Mouse (Mus musculus) gastrocnemius, adult 2 months (tissue): ENCODE data around the gene Gng7. TPM values are rescaled to one million over a fixed set of nuclear protein-coding genes. Genes with fewer than 3 reads are reported as not detected.
"Not testable (repeated sequence)": the region's sequence is repeated elsewhere in the genome, so short reads cannot be mapped to it uniquely, and the experiment has no call there.

Experiments used
- DNase-seq: peaks from one replicate; pipeline ENCODE4 v3.0.0; 2022
- H3K27ac ChIP-seq: fragments of 200-600 bp; 2 replicates; pipeline ENCODE4 v1.8.1; 2022; ENCODE audit warnings: mild to moderate bottlenecking
- H3K4me3 ChIP-seq: fragments of 200-600 bp; 2 replicates; pipeline ENCODE4 v1.8.1; 2022; ENCODE audit warnings: mild to moderate bottlenecking, moderate library complexity
- CTCF ChIP-seq: fragments of 200-600 bp; IDR thresholded peaks from 2 replicates; pipeline ENCODE4 v1.8.1; 2022; ENCODE audit warnings: antibody characterized with exemption, mild to moderate bottlenecking, moderate library complexity
- intact Hi-C: fragments of 180-260 bp; cut with DNase I; formaldehyde crosslinking; loops from one replicate; pipeline ENCODE4 v1.15.1; 2025
- total RNA-seq, 2 experiments: library from RNA; stranded (reverse); gene quantifications; 2 replicates each; pipeline ENCODE4 v1.2.3; 2021

Gene Gng7
- total RNA-seq, 2 experiments from 2014 or later = 0.66 to 1.0 TPM

DNA sequence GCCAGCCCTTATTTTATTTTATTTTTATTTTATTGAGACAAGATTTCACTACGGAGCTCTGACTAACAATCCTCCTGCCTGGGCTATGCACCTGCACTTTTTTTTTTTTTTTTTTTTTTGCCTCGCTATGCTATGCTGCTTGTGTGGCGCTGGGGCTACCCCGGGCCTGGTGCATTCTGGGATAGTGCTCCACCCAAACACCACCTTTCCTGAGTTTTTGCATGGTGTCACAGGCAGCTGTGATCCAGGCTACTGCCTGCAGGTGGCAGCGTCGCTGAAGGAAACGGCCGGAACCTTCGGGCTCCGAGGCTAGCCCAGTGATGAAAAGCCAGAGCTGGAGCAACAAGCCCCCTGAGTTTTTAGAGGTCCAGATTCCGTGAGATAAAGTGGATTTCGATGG is 16.0 kb downstream of the Gng7 start:
- intact Hi-C loops = loop anchor here (2.0 to 10.0 kb wide), 2 partner anchors 84 to 174 kb away; partner anchors contain the start of gene Oaz1
- DNase-seq = peak; percentile 56

DNA sequence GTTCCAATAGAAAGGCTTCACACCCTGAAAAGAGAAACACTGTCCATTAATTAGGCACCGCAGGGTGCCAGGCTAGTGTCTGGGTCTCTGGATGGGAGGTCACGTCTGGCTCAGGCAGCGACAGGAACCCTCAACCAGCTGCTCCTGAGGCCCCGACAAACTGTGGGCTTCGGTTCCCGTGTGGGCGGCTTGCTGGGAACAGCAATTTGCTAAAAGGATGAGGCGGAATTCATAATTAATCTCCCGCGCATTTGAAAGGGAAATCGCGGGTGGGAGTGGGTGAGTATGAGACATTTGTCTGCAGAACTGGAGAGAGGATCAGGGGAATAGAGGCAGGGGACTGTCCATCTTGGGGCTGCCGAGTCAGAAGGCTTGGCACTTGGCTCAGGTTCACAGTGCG is 16.7 kb downstream of the Gng7 start:
- Histone ChIP-seq H3K4me3 (no peak overlapping the region), H3K27ac (no peak overlapping the region)
- no peak for TF ChIP-seq CTCF
- intact Hi-C loops = loop anchor here (2.0 to 10.0 kb wide), 2 partner anchors 85 to 173 kb away; partner anchors contain the start of gene Oaz1
- no peak for DNase-seq

More for the DNA sequence above, 16.0 kb downstream of the Gng7 start:
- H3K4me3 ChIP-seq = no peak overlapping the region
- no peak overlapping the region for H3K27ac ChIP-seq
- TF ChIP-seq CTCF = peak; percentile 73

DNA sequence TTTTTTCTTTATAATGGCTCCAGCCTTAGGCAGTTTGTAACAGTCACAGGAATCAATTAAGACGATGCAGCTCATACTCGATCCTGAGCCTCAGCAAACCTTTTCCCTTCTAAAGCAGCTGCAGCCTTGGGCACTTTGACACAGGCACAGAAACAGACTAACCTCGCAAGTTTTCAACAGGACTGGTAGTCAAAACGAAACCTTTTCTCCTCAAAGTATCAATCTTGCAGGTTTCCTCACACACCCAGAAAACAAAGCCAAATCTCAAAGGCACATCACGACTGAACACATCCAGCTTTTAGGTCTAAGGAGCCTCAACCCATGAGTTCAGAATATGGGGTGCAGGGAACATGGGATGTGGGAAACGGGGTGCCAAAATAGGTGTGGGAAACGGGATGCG is 17.4 kb downstream of the Gng7 start:
- Histone ChIP-seq H3K4me3 (no peak overlapping the region), H3K27ac (no peak overlapping the region)
- intact Hi-C loops = loop anchor here (10.0 kb wide), 1 partner anchor 173 kb away; the partner anchor contains the start of gene Oaz1
- no peak for DNase-seq
- TF ChIP-seq CTCF = no peak

DNA sequence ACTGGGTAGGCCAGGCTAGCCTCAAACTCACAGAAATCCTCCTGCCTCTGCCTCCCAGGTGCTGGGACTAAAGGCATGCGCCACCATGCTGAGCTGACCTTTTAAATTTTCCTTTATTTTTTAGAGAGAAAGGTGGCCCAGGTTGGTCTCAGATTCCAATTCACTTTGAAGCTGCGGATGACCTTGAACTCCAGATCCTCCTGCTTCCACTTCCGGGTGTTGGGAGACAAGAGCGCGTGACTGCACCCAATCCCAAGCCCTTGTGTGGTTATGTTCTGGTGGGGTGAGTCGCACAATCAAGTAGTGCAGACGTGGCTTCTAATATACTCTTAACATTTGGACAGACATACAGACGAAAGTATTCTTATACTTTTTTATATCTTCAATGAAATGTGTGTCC is 18.2 kb downstream of the Gng7 start:
- intact Hi-C loops = loop anchor here (10.0 kb wide), 1 partner anchor 172 kb away; the partner anchor contains the start of gene Oaz1
- H3K4me3 ChIP-seq = no peak overlapping the region
- no peak for TF ChIP-seq CTCF
- no peak for DNase-seq
- no peak overlapping the region for H3K27ac ChIP-seq

DNA sequence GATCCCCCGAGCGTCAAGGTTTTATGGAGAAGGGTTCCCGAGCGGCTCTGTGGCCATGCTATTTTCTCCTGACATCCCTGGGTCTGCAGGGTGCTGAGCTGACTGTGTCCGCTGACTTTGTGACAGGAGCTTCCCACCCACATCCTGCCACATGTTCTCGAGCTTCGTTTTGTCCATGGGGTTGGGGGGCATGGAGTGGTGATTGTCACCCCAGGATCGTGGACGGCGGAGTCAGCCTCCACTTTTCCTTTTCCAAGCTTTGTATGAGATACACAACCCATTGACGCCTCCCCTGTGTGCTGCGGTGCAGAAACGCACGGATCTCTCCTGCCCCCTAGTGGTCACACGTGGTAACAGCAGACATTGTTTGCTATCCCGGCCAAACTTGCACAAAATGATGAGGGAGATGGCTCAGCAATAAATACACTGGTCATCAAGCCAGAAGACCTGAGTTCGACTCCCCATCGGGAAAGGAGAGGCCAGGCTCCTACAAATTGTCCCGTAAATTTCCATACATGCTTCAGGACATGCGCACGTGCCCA is 19.6 kb downstream of the Gng7 start:
- intact Hi-C loops = loop anchor here (1.0 to 10.0 kb wide), 3 partner anchors 66 to 170 kb away; partner anchors contain the start of gene Oaz1
- peak; percentile 99 for TF ChIP-seq CTCF
- DNase-seq = peak; percentile 83
- Histone ChIP-seq H3K4me3 (peak overlapping the region; percentile 54), H3K27ac (peak overlapping the region; percentile 69)

DNA sequence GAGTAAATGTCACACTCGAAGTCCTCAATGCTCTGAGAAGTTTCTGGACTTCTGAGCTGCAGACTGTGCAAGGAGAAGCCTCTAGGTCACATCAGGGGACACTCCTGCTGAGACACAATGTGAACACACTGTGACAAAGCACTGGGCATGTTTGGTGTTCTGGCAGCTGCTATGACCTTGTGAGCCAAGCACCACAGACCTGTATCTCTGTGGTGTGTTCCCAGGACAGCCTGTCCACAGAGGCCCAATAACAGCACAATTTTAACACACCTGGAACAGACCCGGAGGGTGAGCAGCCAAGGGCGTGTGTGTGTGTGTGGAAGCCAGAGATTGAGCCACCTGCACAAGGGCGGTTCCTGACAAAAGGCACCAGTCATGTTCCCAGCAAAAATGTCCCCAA is 20.1 kb downstream of the Gng7 start:
- intact Hi-C loops = loop anchor here (1.0 to 10.0 kb wide), 5 partner anchors 37 to 247 kb away; partner anchors contain the start of gene Oaz1
- peak overlapping the region; percentile 69 for H3K27ac ChIP-seq
- no peak for DNase-seq
- H3K4me3 ChIP-seq = no peak overlapping the region; the same call in 1 of the 2 replicates
- TF ChIP-seq CTCF = no peak

DNA sequence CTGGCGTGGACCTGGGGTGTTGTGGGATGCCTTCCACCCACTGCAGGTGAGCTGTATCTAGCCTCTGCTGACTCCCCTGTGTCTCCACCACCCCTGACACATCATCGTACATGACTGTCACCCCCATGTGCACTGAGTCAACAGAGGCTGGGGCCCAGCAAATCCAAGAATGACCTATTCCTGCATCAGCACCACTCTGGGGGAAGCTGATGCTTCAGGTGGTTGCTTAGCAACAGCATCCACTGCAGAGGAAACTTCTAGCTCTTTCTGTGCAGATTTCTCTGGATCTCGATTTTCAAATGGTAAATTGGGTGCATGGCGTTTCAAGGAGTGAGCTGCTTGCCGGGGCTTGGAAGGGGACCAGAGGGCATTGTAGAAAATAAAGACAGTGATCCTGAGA is 21.5 kb downstream of the Gng7 start:
- no peak for TF ChIP-seq CTCF
- DNase-seq = no peak
- no peak overlapping the region for H3K4me3 ChIP-seq
- intact Hi-C loops = loop anchor here (5.0 to 10.0 kb wide), 3 partner anchors 36 to 246 kb away; partner anchors contain the start of gene Oaz1
- H3K27ac ChIP-seq = no peak overlapping the region

DNA sequence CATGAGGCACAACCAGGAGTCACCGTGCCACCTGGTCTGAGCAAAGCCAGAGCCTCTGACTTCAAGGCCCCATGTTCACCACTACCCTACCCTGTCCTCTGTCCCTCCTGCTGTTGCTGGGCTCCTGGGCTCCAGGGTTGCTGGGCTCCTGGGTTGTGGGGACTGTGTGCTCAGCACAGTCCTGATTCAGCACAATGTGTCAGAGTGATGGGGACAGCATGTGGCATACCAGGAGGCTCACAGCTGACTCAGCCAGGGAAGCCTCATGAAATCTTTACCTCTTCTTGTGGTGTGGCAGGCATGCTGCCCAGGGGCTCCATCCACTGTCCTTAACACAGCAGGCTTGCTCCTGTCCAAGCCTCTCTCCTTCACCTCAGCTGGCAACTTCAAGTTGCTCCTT is 22.8 kb downstream of the Gng7 start:
- intact Hi-C loops = loop anchor here (5.0 to 10.0 kb wide), 3 partner anchors 35 to 245 kb away; partner anchors contain the start of gene Oaz1
- no peak overlapping the region for H3K4me3 ChIP-seq
- TF ChIP-seq CTCF = no peak

DNA sequence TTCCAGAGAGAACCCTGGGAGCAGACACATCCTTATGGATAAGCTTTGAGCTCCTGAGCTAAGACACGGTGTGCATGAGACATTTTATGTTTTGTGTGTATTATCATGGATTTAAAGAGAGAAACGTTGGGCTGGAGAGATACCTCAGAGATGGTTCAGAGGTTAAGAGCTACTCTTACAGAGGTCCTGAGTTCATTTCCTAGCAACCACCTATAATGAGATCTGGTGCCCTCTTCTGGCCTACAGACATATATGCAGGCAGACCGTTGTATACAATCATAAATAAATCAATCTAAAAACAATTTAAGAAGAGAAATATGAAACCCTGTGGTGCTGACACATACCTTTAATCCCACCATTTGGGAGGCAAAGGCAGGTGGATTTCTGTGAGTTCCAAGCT is 23.7 kb downstream of the Gng7 start:
- Histone ChIP-seq H3K4me3 (no peak overlapping the region), H3K27ac (peak overlapping the region; percentile 28; the same call in 1 of the 2 replicates)
- intact Hi-C loops = loop anchor here (5.0 to 10.0 kb wide), 3 partner anchors 34 to 244 kb away; partner anchors contain the start of gene Oaz1
- peak; percentile 70 for TF ChIP-seq CTCF
- DNase-seq = no peak

More for the DNA sequence above, 22.8 kb downstream of the Gng7 start:
- DNase-seq = no peak
- H3K27ac ChIP-seq = peak overlapping the region; percentile 43

DNA sequence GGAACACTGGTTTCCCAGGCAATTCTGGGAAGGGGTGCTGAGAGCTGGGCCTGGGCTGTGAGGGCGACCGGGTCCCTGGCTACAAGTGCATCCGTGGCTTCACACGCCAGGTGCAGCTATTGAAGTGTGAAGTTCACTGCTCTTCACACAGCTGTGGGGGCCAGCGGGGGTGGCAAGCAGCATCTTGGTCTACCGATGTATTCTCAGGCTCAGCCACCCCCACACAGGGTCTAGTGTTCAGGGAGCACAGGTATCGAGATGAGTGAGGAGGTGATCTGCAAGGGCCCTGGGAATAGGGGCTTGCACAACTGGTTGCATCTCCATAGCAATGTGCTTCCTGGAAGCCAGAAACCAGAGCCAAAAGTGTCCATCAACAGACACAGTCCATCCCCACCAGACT is 24.3 kb downstream of the Gng7 start:
- intact Hi-C loops = loop anchor here (5.0 to 10.0 kb wide), 3 partner anchors 33 to 243 kb away; partner anchors contain the start of gene Oaz1
- DNase-seq = no peak
- no peak for TF ChIP-seq CTCF
- Histone ChIP-seq H3K27ac (no peak overlapping the region), H3K4me3 (no peak overlapping the region)

DNA sequence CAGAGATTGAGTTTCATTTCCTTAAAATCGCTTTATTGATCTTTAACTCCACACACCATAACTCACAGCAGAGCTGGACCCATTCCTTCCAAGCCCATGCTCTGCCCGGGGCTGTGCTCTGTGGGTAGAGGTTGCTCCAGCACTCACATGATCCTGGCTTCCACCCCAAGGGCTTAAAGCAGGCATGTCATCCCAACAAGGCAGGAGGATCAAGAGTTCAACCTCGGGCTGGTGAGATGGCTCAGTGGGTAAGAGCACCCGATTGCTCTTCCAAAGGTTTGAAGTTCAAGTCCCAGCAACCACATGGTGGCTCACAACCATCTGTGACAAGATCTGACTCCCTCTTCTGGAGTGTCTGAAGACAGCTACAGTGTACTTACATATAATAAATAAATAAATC is 24.9 kb downstream of the Gng7 start:
- DNase-seq, H3K27ac ChIP-seq, H3K4me3 ChIP-seq: not testable (repeated sequence)
- intact Hi-C loops = loop anchor here (5.0 to 10.0 kb wide), 3 partner anchors 33 to 243 kb away; partner anchors contain the start of gene Oaz1

DNA sequence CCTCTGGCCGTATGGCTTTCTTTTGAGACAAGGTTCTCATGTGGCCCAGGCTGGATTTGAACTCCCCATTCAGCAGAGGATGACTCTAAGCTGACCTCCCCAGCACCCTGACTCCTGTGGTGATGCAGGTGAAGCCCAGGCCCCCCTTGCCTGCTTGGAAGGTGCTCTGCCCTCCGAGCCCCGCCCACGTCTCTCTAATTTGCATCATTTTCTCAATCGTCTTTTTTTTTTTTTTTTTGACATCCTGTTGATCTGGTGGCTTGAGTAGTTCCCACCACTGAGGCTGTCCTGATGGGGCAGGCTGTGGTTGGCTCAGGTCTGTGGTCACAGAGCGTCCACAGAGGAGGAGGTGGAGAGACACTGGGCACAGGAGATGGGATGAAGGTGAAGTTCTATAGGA is 25.3 kb downstream of the Gng7 start:
- intact Hi-C loops = no loop called here
- Histone ChIP-seq H3K4me3 (no peak overlapping the region), H3K27ac (no peak overlapping the region)
- DNase-seq = no peak
- no peak for TF ChIP-seq CTCF

DNA sequence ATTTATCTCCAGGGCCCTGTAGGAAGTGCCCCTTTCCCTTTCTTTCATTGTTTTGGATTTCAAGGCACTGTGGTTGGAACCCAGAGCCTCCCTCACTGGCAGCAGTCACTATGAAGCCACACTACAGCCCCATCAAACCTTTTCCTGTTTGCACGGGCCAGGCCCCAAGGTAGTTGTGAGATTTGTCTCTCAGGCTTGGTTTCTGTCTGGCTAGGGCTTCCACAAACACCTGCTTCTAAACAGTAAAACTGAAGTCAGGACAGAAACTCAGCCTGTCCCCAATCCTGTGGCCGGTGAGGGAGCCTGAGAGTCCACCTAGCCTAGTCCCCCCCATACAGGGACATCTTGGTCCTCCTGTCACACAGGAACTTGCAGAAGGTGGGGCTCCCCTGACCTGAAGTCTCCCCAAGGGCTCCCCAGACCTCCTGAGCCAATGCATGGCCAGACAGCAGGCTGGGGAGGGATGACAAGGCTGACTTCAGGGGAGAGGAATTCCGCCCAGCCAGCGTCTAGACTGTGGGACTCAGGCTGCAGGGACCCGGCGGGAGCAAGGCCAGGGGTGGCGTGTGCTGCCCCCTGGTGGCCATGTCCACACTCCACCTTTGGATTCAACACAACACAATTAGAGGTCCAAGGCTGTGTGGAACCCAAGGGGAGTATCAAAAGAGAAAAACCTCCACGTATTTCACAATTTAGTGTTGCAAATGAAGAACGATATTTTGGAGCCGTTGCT is 26.9 kb downstream of the Gng7 start:
- TF ChIP-seq CTCF = peak; percentile 96
- DNase-seq = peak; percentile 93
- intact Hi-C loops = loop anchor here (1.0 kb wide), 1 partner anchor 60 kb away; no protein-coding TSS in a partner anchor
- peak overlapping the region; percentile 94 for H3K27ac ChIP-seq
- H3K4me3 ChIP-seq = peak overlapping the region; percentile 26; the same call in 1 of the 2 replicates
